Mouse (Mus musculus) kidney, adult 9 months (tissue): ENCODE results near the gene Slc5a5.
"Not testable (repeated sequence)": the region's sequence is repeated elsewhere in the genome, so short reads cannot be mapped to it uniquely, and the experiment has no call there.

Source experiments
- DNase-seq: peaks from one replicate; pipeline ENCODE4 v3.0.0; 2022

The Slc5a5 gene

DNA sequence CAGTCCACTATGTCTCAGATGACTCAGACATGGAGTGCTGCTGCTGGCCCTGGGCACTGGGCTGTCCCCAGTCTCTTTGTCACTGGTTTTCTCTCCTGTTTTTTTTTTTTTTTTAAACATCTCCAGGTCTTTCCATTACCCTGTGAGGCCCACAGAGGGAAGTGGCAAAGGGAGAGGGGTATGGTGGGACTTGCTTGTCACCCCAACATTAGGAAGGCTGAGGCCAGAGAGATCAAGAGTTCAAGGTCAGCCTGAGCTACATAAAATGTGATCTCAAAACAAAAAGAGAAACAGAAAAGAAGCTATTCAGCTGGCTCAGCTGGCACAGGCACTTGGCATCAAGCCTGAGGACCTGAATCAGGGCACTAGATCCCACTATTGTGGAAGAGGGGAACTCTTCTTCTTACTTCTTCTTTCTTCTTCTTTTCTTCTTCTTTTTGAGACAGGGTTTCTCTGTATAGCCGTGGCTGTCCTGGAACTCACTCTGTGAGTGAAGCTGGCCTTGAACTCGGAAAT is 8.4 kb upstream of the Slc5a5 start:
- DNase-seq: no peak

GRCm38 (mm10) chr8:70899226-70899625 is 6.7 kb upstream of the Slc5a5 start:
- DNase-seq: no peak

- no peak for DNase-seq
Observed at GRCm38 (mm10) chr8:70898661-70899198, 6.2 kb upstream of the Slc5a5 start.

- DNase-seq: peak; percentile 88
Observed at GRCm38 (mm10) chr8:70897681-70898413, 5.3 kb upstream of the Slc5a5 start.

DNA sequence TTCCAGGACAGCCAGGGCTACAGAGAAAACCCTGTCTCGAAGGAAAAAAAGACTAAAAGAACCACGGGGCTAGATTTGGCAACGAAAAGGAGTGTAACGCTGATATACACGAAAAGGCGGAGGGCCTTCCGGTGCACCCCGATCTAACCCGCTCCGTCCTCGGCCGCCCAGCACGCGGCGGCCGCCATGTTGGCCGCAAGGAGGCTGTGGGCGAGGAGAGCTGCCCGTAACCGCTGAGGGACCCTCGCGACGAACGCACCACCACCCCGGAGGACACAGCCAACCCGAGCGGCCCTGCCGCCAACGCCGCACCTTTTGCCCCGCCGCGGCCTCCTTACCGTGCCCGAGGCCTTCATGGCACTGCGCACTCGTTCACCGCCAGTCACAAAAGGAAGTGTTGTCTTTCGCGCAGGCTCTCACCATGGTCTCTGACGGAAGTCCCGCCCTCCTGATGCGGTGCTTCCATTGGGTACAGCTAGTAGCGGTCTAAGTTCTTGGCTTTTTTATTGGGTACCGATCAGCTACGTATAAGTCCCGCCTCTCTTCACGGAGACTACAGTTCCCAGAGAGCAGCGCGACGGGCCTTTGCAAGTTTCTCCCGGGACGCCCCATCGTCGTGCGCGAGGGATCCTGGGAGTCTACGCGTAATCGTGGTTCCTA is 4.6 kb upstream of the Slc5a5 start, which contains the start of gene Rpl18a:
Gene Rpl18a (minus strand): TSS at position 392 of the 660 bp plus-strand sequence.
- DNase-seq: peak; percentile 99

GRCm38 (mm10) chr8:70896316-70897020 is 3.9 kb upstream of the Slc5a5 start:
- no peak for DNase-seq

DNA sequence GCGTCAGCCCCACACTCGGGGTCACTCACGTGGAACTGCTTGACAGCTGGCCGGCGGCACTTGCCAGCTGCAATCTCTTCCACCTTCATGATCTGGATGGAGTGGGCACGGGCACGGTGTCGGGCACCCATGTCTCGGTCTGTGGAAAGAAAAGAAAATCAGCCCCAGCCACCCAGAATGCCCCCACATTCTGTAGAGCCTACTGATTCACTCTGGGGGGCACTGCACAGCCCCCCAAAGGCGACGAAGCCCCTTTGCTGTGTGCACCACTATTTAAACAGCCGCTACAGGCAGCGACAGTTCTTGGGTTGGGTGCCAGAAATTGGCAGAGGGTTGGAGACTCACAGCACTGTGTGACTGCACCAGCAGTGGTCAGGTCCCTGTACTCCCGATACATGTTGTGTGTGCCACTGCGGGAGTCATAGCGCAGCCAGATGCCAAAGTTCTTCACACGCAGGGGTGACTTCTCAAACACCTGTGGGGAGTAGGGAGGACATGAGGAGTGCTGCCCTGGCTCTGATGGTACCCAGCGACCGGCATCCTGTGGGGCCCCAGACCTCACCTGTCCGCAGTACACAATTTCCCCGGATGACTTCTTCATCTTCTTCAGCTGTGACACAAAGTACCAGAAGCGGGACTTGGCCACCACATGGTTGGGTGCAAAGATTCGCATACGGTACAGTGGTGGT is 3.2 kb upstream of the Slc5a5 start:
- not testable (repeated sequence) for DNase-seq

DNA sequence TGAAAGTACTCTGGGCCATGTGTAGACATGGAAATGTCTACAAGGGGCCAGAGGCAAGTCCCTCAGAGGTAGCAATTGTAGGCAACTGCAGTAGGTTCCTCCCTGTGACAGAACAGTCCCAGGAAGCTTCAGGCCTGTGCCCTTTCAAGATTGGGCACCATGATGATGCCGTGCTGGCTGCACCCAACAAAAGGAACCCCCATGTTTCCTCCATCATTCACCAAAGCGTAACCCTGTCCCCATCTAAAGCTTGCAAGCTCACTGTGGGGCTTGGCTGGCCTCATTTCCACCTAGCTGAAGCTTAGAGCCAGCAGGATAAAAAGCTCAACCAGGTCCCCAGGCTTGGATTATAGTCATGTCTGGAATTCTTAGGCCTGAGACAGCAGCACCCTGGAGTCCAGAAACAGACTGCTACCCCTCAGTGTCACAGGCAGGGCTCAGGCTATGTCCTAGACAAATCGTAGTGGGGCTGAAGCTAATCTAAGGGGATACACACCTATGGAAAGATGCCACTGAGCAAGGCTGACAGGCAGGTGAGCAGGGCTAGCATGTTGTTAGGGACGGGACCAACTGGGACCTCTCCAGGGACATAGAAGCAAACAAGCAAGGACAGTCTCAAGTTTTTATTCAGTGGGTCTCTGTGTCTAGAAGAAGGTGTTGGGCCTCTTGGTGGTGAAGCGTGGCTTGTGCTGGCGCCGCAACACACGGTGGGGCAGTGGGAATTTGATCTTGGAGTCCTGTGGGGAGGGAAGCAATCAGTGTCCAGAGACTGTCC is 2.4 kb upstream of the Slc5a5 start:
- no peak for DNase-seq

DNA sequence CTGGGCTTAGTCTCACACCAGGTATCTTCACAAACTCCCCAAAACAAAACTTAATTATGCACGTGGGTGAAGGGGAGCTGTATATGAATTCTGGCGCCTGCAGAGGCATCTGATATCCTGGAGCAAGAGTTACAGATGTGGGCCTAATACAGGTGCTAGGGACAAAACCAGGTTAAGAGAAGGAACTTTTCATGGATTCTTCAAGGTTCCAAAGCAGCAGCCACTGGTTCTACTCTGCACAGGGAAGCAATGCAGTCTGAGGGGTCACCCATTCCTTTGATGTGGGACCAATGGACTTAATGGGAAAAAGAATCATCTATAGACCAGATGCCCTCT is 1.8 kb upstream of the Slc5a5 start:
- DNase-seq: no peak

DNA sequence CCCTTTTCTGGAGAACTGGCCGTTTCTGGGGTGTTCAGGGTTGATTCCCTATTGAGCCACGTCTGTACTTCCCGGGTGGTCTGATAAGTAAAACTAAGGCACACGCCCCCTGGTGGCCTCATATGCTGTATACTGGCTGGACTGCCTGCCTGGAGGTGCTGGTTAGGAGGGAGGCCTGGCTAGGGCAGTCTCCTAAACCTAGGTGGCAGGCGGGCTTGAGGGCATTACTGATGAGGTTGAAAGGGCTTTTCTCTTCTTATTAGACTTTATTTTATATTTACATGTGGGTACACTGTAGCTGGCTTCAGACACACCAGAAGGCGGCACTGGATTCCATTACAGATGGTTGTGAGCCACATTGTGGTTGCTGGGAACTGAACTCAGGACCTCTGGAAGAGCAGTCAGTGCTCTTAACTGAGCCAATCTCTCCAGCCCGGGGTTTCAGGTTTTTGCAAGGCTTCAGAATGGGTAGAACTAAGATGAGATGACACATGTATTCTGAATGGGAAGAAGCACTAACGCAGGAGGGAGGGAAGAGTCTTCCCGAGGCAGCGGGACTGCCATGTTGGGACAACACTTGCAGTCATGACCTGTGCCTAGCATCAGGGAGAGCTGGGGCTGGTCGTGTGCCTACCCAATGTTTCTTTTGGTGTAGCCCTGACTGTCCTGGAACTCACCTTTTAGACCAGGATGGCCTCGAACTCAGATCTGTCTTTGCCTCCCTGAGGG is 1.3 kb upstream of the Slc5a5 start:
- peak; percentile 77 for DNase-seq

DNA sequence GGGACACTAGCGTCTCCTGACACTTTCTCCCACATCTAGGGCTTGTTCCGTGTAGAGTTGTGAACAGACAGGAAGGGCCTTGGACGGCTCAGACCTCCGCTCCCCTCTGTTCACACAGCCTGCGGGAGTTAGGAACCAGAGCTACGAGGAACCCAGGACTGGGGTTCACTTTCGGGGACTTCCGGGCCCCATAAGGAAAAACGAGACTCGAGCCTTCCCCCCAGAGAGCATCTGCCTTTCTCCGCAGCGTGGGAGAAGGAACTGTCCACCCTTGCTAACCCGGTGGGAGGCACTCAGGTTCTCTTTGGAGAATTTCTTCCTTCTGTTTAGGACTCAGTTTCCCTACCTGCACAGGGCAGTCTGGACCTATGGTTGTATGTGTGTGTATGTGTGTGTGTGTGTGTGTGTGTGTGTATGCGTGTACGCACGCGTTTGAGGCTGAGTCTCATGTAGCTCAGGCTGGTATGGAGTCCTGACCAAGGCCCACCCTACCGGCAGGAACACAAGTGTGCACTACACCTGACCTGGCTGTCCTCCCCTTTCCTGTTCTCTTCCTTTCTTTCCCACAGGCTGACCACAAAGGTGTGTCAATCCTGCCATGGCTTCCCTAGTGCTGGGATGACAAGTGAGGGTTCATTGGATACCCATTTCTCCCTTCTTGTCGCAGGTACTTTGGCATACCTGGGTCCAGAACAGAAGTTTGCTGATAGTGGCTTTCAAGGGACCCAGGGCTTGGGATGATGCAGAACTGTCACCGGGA is 519 bp upstream of the Slc5a5 start:
- no peak for DNase-seq

- DNase-seq: peak; percentile 63
Observed at GRCm38 (mm10) chr8:70891356-70891755, 1.2 kb downstream of the Slc5a5 start.

- DNase-seq: no peak
Observed at GRCm38 (mm10) chr8:70890656-70891055, 1.9 kb downstream of the Slc5a5 start.

DNA sequence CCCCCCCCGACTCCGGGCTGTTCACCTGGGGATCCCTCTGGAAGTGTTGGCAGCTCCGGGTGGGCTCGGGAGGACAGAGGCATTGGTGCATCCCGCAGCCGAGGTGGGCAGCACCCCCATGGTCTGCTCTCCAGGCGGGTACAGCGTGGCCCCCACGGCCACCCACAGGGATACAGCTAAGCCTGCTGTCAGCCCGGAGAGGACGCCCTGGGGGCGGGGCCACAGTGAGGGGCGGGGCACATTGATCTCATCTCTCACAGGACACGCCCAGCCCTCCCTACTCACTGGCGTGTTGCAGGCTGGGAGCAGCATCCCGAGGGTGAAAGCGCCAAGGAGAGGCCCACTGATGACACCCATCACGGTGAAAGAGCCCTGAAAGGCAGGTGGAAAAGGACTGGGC is 4.9 kb downstream of the Slc5a5 start:
- DNase-seq: no peak

- no peak for DNase-seq
Observed at GRCm38 (mm10) chr8:70885612-70886011, 6.9 kb downstream of the Slc5a5 start.

- no peak for DNase-seq
Observed at GRCm38 (mm10) chr8:70884683-70885082, 7.9 kb downstream of the Slc5a5 start.

DNA sequence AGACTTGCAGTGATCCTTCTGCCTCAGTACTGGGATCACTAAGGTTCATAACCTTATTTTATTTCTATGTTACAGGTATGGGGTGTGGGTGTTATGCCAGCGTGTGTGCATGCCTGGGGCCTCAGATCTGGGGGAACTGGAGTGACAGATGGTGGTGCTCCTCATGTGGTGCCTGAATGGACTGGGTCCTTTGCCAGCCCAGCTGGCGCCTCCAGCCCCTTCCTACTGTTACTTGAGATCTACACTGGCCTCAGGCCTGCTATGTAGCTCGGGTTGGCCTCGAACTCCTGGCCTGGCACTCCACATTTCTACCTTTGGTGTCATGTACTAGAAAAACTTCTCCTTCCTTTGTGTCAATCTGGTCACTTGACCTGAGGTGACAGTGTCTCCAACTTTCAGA is 8.4 kb downstream of the Slc5a5 start:
- no peak for DNase-seq

- DNase-seq: no peak
Observed at GRCm38 (mm10) chr8:70880546-70880945, 12.0 kb downstream of the Slc5a5 start.

GRCm38 (mm10) chr8:70880126-70880525 is 12.4 kb downstream of the Slc5a5 start:
- DNase-seq: no peak

DNA sequence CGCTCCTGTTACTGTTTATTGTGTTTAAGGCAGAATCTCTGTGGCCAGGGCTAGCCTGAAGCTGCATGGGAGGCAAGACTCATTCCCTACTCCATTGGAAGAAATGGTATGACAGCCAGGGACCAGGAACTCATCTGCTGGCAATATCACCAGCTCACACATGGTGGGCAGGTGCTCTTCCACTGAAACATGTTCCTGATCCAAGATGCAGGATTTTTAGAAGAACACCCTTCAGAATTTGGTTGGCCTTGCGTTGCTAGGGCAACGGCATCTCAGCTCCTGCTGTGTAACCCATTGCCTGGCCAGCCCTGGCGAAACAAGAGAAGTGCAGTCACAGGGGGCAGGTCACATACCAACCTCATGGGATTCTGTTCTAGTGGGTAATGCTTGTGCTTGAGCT is 13.1 kb downstream of the Slc5a5 start:
- DNase-seq: no peak

- DNase-seq: no peak
Observed at GRCm38 (mm10) chr8:70878178-70878577, 14.4 kb downstream of the Slc5a5 start.
